Mouse (Mus musculus): ENCODE data around the gene Capn12. TPM values are rescaled to one million over a fixed set of nuclear protein-coding genes. Genes with fewer than 3 reads are reported as not detected.

Gene Capn12
- polyA plus RNA-seq, 1 experiment from 2014 or later, result 0.12 TPM

- no peak overlapping the region for H3K9ac ChIP-seq (ENCODE audit: low read depth, low read length)
- no peak overlapping the region for H3K4me2 ChIP-seq (ENCODE audit: low read depth, low read length)
- no peak for ATAC-seq (ENCODE audit: low read depth)
- peaks cover 40% of the 10 kb centered on the region for H3K4me1 ChIP-seq (ENCODE audit: control insufficient read depth, low read depth, low read length)
- WGBS (ENCODE audit: insufficient replicate concordance), result 84% methylated on average over 7 of the region's 7 CpGs
- H3K27me3 ChIP-seq (ENCODE audit: control insufficient read depth, insufficient read depth, low read depth, low read length), result no peaks in the 10 kb centered on the region
- no peaks in the 10 kb centered on the region for H3K9me3 ChIP-seq (replicated peaks; ENCODE audit: control insufficient read depth, low read length)
- H3K4me3 ChIP-seq (ENCODE audit: low read depth, low read length), result no peak overlapping the region
- peak overlapping the region; percentile 45 for H3K27ac ChIP-seq (ENCODE audit: low read length)
- H3K36me3 ChIP-seq (ENCODE audit: control insufficient read depth, insufficient read depth), result no peaks in the 10 kb centered on the region
Measured at GRCm38 (mm10) chr7:28931032-28931694, 49.9 kb downstream of the Capn12 start.

- Histone ChIP-seq H3K4me3 (ENCODE audit: low read depth, low read length) (no peak overlapping the region), H3K27ac (ENCODE audit: low read length) (no peak overlapping the region), H3K9ac (ENCODE audit: low read depth, low read length) (no peak overlapping the region), H3K4me2 (ENCODE audit: low read depth, low read length) (no peak overlapping the region), H3K9me3 (replicated peaks; ENCODE audit: control insufficient read depth, low read length) (no peaks in the 10 kb centered on the region), H3K4me1 (ENCODE audit: control insufficient read depth, low read depth, low read length) (peaks cover 35% of the 10 kb centered on the region), H3K36me3 (ENCODE audit: control insufficient read depth, insufficient read depth) (no peaks in the 10 kb centered on the region), H3K27me3 (ENCODE audit: control insufficient read depth, insufficient read depth, low read depth, low read length) (no peaks in the 10 kb centered on the region)
- no peak for ATAC-seq (ENCODE audit: low read depth)
- WGBS (ENCODE audit: insufficient replicate concordance), result 80% methylated on average over 4 of the region's 4 CpGs
Measured at GRCm38 (mm10) chr7:28931695-28932039, 50.4 kb downstream of the Capn12 start.

- no peak overlapping the region for H3K4me3 ChIP-seq (ENCODE audit: low read depth, low read length)
- H3K27ac ChIP-seq (ENCODE audit: low read length), result no peak overlapping the region
- no peaks in the 10 kb centered on the region for H3K36me3 ChIP-seq (ENCODE audit: control insufficient read depth, insufficient read depth)
- H3K4me2 ChIP-seq (ENCODE audit: low read depth, low read length), result no peak overlapping the region
- no peaks in the 10 kb centered on the region for H3K9me3 ChIP-seq (replicated peaks; ENCODE audit: control insufficient read depth, low read length)
- no peaks in the 10 kb centered on the region for H3K27me3 ChIP-seq (ENCODE audit: control insufficient read depth, insufficient read depth, low read depth, low read length)
- no peak; the same call in 1 of the 2 replicates for ATAC-seq (ENCODE audit: low read depth)
- H3K4me1 ChIP-seq (ENCODE audit: control insufficient read depth, low read depth, low read length), result peaks cover 41% of the 10 kb centered on the region
- 63% methylated on average over 6 of the region's 6 CpGs for WGBS (ENCODE audit: insufficient replicate concordance)
- H3K9ac ChIP-seq (ENCODE audit: low read depth, low read length), result no peak overlapping the region
Measured at GRCm38 (mm10) chr7:28932421-28933041, 51.3 kb downstream of the Capn12 start.

GRCm38 (mm10) chr7:28933825-28934224, 52.6 kb downstream of the Capn12 start:
- no peaks in the 10 kb centered on the region for H3K9me3 ChIP-seq (replicated peaks; ENCODE audit: control insufficient read depth, low read length)
- no peak overlapping the region for H3K4me3 ChIP-seq (ENCODE audit: low read depth, low read length)
- 75% methylated on average over 2 of the region's 2 CpGs for WGBS (ENCODE audit: insufficient replicate concordance)
- no peak overlapping the region for H3K4me2 ChIP-seq (ENCODE audit: low read depth, low read length)
- no peak for ATAC-seq (ENCODE audit: low read depth)
- no peaks in the 10 kb centered on the region for H3K27me3 ChIP-seq (ENCODE audit: control insufficient read depth, insufficient read depth, low read depth, low read length)
- no peak overlapping the region for H3K9ac ChIP-seq (ENCODE audit: low read depth, low read length)
- no peak overlapping the region for H3K27ac ChIP-seq (ENCODE audit: low read length)
- peaks cover 40% of the 10 kb centered on the region for H3K4me1 ChIP-seq (ENCODE audit: control insufficient read depth, low read depth, low read length)
- H3K36me3 ChIP-seq (ENCODE audit: control insufficient read depth, insufficient read depth), result no peaks in the 10 kb centered on the region

GRCm38 (mm10) chr7:28936787-28937186, 55.6 kb downstream of the Capn12 start:
- WGBS (ENCODE audit: insufficient replicate concordance), result 60% methylated on average over 4 of the region's 4 CpGs
- ATAC-seq (ENCODE audit: low read depth), result no peak
- Histone ChIP-seq H3K4me3 (ENCODE audit: low read depth, low read length) (no peak overlapping the region), H3K27ac (ENCODE audit: low read length) (no peak overlapping the region), H3K36me3 (ENCODE audit: control insufficient read depth, insufficient read depth) (no peaks in the 10 kb centered on the region), H3K4me1 (ENCODE audit: control insufficient read depth, low read depth, low read length) (peaks cover 41% of the 10 kb centered on the region), H3K27me3 (ENCODE audit: control insufficient read depth, insufficient read depth, low read depth, low read length) (no peaks in the 10 kb centered on the region), H3K9ac (ENCODE audit: low read depth, low read length) (no peak overlapping the region), H3K9me3 (replicated peaks; ENCODE audit: control insufficient read depth, low read length) (no peaks in the 10 kb centered on the region), H3K4me2 (ENCODE audit: low read depth, low read length) (no peak overlapping the region)

- no peaks in the 10 kb centered on the region for H3K36me3 ChIP-seq (ENCODE audit: control insufficient read depth, insufficient read depth)
- no peak overlapping the region for H3K4me3 ChIP-seq (ENCODE audit: low read depth, low read length)
- no peaks in the 10 kb centered on the region for H3K27me3 ChIP-seq (ENCODE audit: control insufficient read depth, insufficient read depth, low read depth, low read length)
- H3K27ac ChIP-seq (ENCODE audit: low read length), result no peak overlapping the region
- no peak overlapping the region for H3K9ac ChIP-seq (ENCODE audit: low read depth, low read length)
- H3K9me3 ChIP-seq (replicated peaks; ENCODE audit: control insufficient read depth, low read length), result no peaks in the 10 kb centered on the region
- no peak overlapping the region for H3K4me2 ChIP-seq (ENCODE audit: low read depth, low read length)
- peaks cover 41% of the 10 kb centered on the region for H3K4me1 ChIP-seq (ENCODE audit: control insufficient read depth, low read depth, low read length)
- WGBS (ENCODE audit: insufficient replicate concordance), result 52% methylated on average over 4 of the region's 4 CpGs
- ATAC-seq (ENCODE audit: low read depth), result no peak
Measured at GRCm38 (mm10) chr7:28938654-28939053, 57.4 kb downstream of the Capn12 start.

- H3K4me1 ChIP-seq (ENCODE audit: control insufficient read depth, low read depth, low read length), result peaks cover 41% of the 10 kb centered on the region
- no peaks in the 10 kb centered on the region for H3K27me3 ChIP-seq (ENCODE audit: control insufficient read depth, insufficient read depth, low read depth, low read length)
- no peak overlapping the region for H3K4me2 ChIP-seq (ENCODE audit: low read depth, low read length)
- no peak overlapping the region for H3K27ac ChIP-seq (ENCODE audit: low read length)
- no peak for ATAC-seq (ENCODE audit: low read depth)
- H3K9ac ChIP-seq (ENCODE audit: low read depth, low read length), result no peak overlapping the region
- no peak overlapping the region for H3K4me3 ChIP-seq (ENCODE audit: low read depth, low read length)
- H3K9me3 ChIP-seq (replicated peaks; ENCODE audit: control insufficient read depth, low read length), result no peaks in the 10 kb centered on the region
- no peaks in the 10 kb centered on the region for H3K36me3 ChIP-seq (ENCODE audit: control insufficient read depth, insufficient read depth)
- 78% methylated on average over 7 of the region's 7 CpGs for WGBS (ENCODE audit: insufficient replicate concordance)
Measured at GRCm38 (mm10) chr7:28939418-28940183, 58.4 kb downstream of the Capn12 start.

- Histone ChIP-seq H3K4me3 (ENCODE audit: low read depth, low read length) (no peak overlapping the region), H3K4me2 (ENCODE audit: low read depth, low read length) (no peak overlapping the region), H3K36me3 (ENCODE audit: control insufficient read depth, insufficient read depth) (no peaks in the 10 kb centered on the region), H3K9ac (ENCODE audit: low read depth, low read length) (no peak overlapping the region), H3K4me1 (ENCODE audit: control insufficient read depth, low read depth, low read length) (peaks cover 47% of the 10 kb centered on the region), H3K27ac (ENCODE audit: low read length) (peak overlapping the region; percentile 3), H3K9me3 (replicated peaks; ENCODE audit: control insufficient read depth, low read length) (no peaks in the 10 kb centered on the region), H3K27me3 (ENCODE audit: control insufficient read depth, insufficient read depth, low read depth, low read length) (no peaks in the 10 kb centered on the region)
- WGBS (ENCODE audit: insufficient replicate concordance), result 72% methylated on average over 4 of the region's 4 CpGs
- no peak for ATAC-seq (ENCODE audit: low read depth)
Measured at GRCm38 (mm10) chr7:28941129-28941528, 59.9 kb downstream of the Capn12 start.

GRCm38 (mm10) chr7:28941542-28941941, 60.3 kb downstream of the Capn12 start:
- Histone ChIP-seq H3K4me1 (ENCODE audit: control insufficient read depth, low read depth, low read length) (peaks cover 51% of the 10 kb centered on the region), H3K27ac (ENCODE audit: low read length) (peak overlapping the region; percentile 3), H3K4me3 (ENCODE audit: low read depth, low read length) (no peak overlapping the region), H3K9me3 (replicated peaks; ENCODE audit: control insufficient read depth, low read length) (no peaks in the 10 kb centered on the region), H3K9ac (ENCODE audit: low read depth, low read length) (no peak overlapping the region), H3K36me3 (ENCODE audit: control insufficient read depth, insufficient read depth) (no peaks in the 10 kb centered on the region), H3K27me3 (ENCODE audit: control insufficient read depth, insufficient read depth, low read depth, low read length) (no peaks in the 10 kb centered on the region), H3K4me2 (ENCODE audit: low read depth, low read length) (no peak overlapping the region)
- WGBS (ENCODE audit: insufficient replicate concordance), result 59% methylated on average over 4 of the region's 4 CpGs
- ATAC-seq (ENCODE audit: low read depth), result peak; percentile 61
